Mouse (Mus musculus): ENCODE results near the gene Syngr2. TPM values are rescaled to one million over a fixed set of nuclear protein-coding genes. Genes with fewer than 3 reads are reported as not detected.

The Syngr2 gene
- polyA plus RNA-seq, 1 experiment = 120 TPM

DNA sequence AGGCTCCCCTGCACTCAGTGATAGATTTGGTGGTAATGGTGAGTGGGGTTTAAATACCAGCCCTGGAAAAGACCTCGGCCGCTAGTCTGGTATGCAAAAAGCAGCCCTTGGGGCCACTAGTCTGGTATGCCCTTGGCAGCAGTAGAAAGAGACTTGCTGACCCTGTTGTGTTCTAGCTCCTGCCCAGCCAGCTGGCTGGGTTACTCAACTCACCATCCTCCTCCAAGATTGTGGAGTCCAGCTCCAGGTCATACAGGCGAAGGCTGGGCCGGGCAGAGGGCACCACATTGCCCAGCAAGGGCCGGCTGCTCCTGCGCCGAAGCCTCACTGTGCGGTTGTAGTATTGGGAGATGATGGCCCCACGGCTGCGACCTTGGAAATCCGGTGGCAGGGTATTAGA lies 31.4 kb upstream of the Syngr2 start:
- peaks cover 11% of the 10 kb centered on the region for H3K4me1 ChIP-seq (ENCODE audit: control insufficient read depth, insufficient read depth, low read length)
- no peak overlapping the region for H3K4me3 ChIP-seq (replicated peaks; ENCODE audit: control insufficient read depth, low read depth, low read length)
- peak overlapping the region; percentile 86 for H3K27ac ChIP-seq (ENCODE audit: control insufficient read depth, insufficient read depth, low read depth, low read length, poor library complexity)
- WGBS = 89% methylated on average over 11 of the region's 11 CpGs
- TF ChIP-seq POLR2A (IDR thresholded peaks at IDR 0.05; ENCODE audit: borderline replicate concordance, control insufficient read depth, low read depth, low read length) (no peak), CTCF (IDR thresholded peaks at IDR 0.05; ENCODE audit: control insufficient read depth, insufficient read depth, low read length) (no peak)

DNA sequence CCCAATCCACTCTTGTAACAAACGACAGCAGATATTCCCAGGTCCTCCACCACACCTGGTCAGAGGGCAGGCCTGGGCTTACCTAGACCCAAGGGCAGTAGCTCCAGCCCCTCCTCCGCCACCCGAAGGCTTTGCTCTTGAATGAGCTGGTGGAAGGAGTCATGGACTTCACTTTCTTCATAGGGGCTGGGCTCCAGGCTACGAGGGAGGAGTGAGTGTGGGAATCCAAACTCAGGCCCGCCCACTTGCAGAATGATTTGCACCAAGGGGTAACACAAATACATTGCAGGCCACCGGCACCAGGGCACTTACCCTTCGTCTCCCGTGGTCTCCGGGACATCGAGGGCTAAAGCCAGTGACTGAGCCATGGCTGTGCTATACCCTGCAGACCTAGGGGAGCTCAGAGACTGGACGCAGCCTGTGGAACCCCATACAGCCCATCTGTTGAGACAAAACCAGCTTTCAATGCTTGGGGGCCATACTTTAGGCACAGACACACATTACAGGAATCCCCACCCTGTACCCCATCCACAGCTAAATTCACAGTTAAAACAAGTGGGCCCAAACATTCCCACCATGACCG lies 30.5 kb upstream of the Syngr2 start:
- Histone ChIP-seq H3K4me1 (ENCODE audit: control insufficient read depth, insufficient read depth, low read length) (peaks cover 9% of the 10 kb centered on the region), H3K4me3 (replicated peaks; ENCODE audit: control insufficient read depth, low read depth, low read length) (peak overlapping the region; percentile 91), H3K27ac (ENCODE audit: control insufficient read depth, insufficient read depth, low read depth, low read length, poor library complexity) (peak overlapping the region; percentile 93)
- TF ChIP-seq POLR2A (IDR thresholded peaks at IDR 0.05; ENCODE audit: borderline replicate concordance, control insufficient read depth, low read depth, low read length) (no peak), CTCF (IDR thresholded peaks at IDR 0.05; ENCODE audit: control insufficient read depth, insufficient read depth, low read length) (no peak)
- 21% methylated on average over 12 of the region's 12 CpGs for WGBS

DNA sequence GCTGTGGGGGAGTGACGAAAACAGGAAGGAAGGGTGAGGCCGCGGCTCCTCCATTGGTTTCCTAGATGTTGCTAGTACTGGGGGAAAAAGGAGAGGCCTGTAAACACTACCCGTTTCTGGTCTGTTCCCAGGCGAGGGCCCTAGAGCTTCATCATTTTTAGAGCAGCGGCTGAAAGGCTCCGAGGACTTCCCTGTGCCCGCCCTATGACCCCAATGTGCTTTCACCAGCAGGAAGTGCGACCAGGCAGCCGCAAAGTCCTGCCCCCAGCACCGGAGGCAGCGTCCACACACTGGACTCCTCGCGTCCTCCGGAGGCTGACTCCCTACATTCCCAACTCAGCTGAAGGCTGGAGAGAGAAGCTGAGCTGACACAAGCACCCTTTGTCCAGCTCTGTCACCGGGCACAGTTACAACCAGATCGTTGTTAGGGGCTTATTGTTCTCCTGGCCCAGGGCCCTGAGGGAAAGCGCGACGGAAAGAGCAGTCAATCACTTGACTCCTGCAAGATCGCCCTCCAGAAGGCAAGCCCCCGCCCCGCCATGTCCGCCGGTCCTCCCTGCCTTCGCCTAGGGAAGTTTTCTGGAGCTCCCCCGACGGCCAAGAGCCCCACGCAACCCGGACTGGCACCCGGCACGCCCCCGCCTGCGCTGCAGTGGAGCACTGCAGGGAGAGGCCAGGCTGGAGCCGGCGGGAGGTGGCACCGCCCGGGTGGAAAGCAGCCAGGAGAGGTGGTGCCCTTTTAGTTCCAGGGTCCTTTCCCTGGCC lies 29.9 kb upstream of the Syngr2 start:
- H3K4me1 ChIP-seq (ENCODE audit: control insufficient read depth, insufficient read depth, low read length) = peaks cover 6% of the 10 kb centered on the region; the same call in 1 of the 2 replicates
- peak overlapping the region; percentile 91 for H3K4me3 ChIP-seq (replicated peaks; ENCODE audit: control insufficient read depth, low read depth, low read length)
- TF ChIP-seq POLR2A (IDR thresholded peaks at IDR 0.05; ENCODE audit: borderline replicate concordance, control insufficient read depth, low read depth, low read length) (peak; percentile 79; the same call in 1 of the 2 replicates), CTCF (IDR thresholded peaks at IDR 0.05; ENCODE audit: control insufficient read depth, insufficient read depth, low read length) (peak; percentile 1; the same call in 1 of the 2 replicates)
- peak overlapping the region; percentile 93 for H3K27ac ChIP-seq (ENCODE audit: control insufficient read depth, insufficient read depth, low read depth, low read length, poor library complexity)
- WGBS = under 1% methylated on average over 38 of the region's 38 CpGs

DNA sequence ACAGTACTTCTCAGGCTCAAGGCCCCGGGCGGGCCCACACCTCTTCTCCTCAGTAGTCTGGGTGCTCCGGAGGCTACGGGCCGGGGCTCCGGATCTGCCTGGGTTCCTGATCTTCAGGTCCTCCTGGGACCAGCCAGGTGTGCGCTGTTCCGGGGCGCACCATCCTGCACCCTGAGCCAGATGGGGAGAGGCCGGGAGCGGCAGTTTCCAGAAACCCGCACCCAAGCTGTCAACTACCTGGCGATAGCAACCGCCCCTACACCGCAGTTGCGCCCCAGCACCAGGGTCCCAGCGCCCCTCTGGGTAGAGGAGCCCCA lies 29.3 kb upstream of the Syngr2 start:
- peaks cover 6% of the 10 kb centered on the region; the same call in 1 of the 2 replicates for H3K4me1 ChIP-seq (ENCODE audit: control insufficient read depth, insufficient read depth, low read length)
- peak overlapping the region; percentile 93 for H3K27ac ChIP-seq (ENCODE audit: control insufficient read depth, insufficient read depth, low read depth, low read length, poor library complexity)
- under 1% methylated on average over 17 of the region's 17 CpGs for WGBS
- H3K4me3 ChIP-seq (replicated peaks; ENCODE audit: control insufficient read depth, low read depth, low read length) = peak overlapping the region; percentile 91
- TF ChIP-seq CTCF (IDR thresholded peaks at IDR 0.05; ENCODE audit: control insufficient read depth, insufficient read depth, low read length) = no peak
- no peak for TF ChIP-seq POLR2A (IDR thresholded peaks at IDR 0.05; ENCODE audit: borderline replicate concordance, control insufficient read depth, low read depth, low read length)

DNA sequence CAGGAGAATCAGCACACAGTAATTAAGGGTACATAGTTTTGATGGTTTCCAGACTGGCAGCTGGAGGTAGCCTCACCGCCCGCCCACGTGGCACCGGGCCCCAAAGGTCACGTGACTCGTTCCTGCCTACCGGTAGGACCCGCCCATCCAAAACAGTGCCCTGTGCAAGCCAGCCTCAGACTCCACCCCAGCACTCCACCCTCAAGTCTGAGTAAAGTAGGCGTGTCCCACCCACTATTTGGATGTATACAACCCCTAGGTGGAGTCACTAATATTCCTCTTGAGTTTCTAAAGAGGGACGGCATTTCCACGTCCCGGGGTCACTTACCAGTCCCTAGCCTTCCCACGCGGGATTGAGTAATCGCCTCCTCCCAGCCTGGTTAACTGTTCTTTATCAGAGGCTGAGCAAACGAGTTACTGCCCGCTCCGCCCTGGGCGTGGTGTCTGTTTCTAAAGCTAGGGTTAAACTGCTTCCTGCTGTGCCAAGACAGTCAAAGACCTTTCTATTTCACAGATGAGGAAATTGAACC lies 28.8 kb upstream of the Syngr2 start:
- H3K4me3 ChIP-seq (replicated peaks; ENCODE audit: control insufficient read depth, low read depth, low read length) = peak overlapping the region; percentile 91
- WGBS = under 1% methylated on average over 19 of the region's 19 CpGs
- peak overlapping the region; percentile 93 for H3K27ac ChIP-seq (ENCODE audit: control insufficient read depth, insufficient read depth, low read depth, low read length, poor library complexity)
- peaks cover 6% of the 10 kb centered on the region; the same call in 1 of the 2 replicates for H3K4me1 ChIP-seq (ENCODE audit: control insufficient read depth, insufficient read depth, low read length)
- 0 out of 2 replicates have a peak, but pooled peaks have one; percentile 1 for TF ChIP-seq CTCF (IDR thresholded peaks at IDR 0.05; ENCODE audit: control insufficient read depth, insufficient read depth, low read length)
- TF ChIP-seq POLR2A (IDR thresholded peaks at IDR 0.05; ENCODE audit: borderline replicate concordance, control insufficient read depth, low read depth, low read length) = peak; percentile 70

DNA sequence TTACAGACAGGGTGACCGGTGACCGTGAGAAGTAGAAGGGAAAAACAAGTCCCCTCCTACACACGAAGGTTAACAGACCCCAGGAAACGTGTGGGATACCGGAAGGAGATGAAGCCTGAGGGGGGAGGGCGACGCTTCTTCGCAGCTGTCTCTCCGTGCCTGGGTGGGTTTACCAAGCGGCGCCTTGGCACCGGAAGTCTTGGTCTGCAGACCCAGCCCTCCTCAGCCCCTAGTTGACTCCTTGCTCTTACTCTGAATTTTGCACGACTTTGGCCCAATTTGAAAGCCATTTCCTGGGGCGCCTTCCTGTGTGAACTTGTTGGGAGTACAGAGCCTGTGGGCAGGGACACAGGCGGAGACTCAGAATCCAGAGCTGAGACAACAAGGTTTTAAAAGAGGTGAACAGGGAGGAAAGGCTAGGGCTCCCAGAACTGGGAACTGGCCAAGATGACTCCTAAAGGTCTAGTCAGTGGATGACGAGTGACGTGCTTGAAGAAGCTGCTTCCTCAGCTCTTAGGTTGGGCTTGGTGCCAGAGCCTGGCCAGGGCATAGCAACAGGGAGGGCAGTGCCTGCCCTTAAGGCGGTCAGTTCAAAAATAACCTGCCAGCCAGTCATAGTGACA lies 28.2 kb upstream of the Syngr2 start:
- WGBS = under 1% methylated on average over 18 of the region's 18 CpGs
- TF ChIP-seq POLR2A (IDR thresholded peaks at IDR 0.05; ENCODE audit: borderline replicate concordance, control insufficient read depth, low read depth, low read length) (no peak; the same call in 1 of the 2 replicates), CTCF (IDR thresholded peaks at IDR 0.05; ENCODE audit: control insufficient read depth, insufficient read depth, low read length) (no peak)
- peaks cover 4% of the 10 kb centered on the region; the same call in 1 of the 2 replicates for H3K4me1 ChIP-seq (ENCODE audit: control insufficient read depth, insufficient read depth, low read length)
- H3K4me3 ChIP-seq (replicated peaks; ENCODE audit: control insufficient read depth, low read depth, low read length) = peak overlapping the region; percentile 91
- H3K27ac ChIP-seq (ENCODE audit: control insufficient read depth, insufficient read depth, low read depth, low read length, poor library complexity) = peak overlapping the region; percentile 93

DNA sequence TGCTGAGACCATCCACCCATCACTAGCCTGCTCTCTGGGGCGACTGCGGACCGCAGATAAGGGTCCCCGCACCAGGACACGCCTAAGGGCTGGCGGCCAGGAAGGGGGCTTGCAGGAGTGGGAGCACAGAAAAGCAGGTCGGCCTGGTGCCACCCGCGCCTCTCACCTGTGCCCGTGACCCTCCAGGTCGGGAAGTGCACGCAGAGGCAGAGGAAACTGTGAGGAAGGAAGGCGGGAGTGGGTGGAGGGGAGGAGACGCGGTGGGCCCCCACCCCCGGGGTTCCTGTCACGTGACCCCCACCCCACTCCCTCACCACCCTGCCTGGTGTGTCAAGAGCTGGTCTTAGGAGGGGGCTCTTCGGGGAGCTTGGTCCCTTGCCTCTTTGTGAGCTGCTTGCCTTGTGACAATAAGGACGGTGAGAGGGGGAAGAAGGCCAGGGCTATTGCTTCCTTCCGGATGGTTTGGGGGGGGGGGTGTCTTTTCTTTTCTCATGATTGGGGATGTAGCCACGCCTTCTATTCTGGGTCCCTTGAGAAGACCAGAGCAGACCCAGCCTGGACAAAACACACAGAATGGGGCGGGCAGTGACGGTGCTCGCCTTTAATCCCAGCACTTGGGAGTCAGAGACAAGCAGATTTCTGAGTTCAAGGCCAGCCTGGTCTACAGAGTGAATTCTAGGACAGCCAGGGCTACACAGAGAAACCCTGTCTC lies 27.3 kb upstream of the Syngr2 start, which contains the start of the genes Tmc8 and Tmc6:
Gene Tmc8, plus strand, starts transcription at position 84 of the 712 bp plus-strand sequence.
Gene Tmc6, minus strand, starts transcription at position 206 of the 712 bp plus-strand sequence.
- no peak for TF ChIP-seq CTCF (IDR thresholded peaks at IDR 0.05; ENCODE audit: control insufficient read depth, insufficient read depth, low read length)
- peak; percentile 92; the same call in 1 of the 2 replicates for TF ChIP-seq POLR2A (IDR thresholded peaks at IDR 0.05; ENCODE audit: borderline replicate concordance, control insufficient read depth, low read depth, low read length)
- Histone ChIP-seq H3K4me3 (replicated peaks; ENCODE audit: control insufficient read depth, low read depth, low read length) (peak within 1 kb of the TSS; percentile 91), H3K27ac (ENCODE audit: control insufficient read depth, insufficient read depth, low read depth, low read length, poor library complexity) (peak within 1 kb of the TSS; percentile 93), H3K4me1 (ENCODE audit: control insufficient read depth, insufficient read depth, low read length) (peaks cover 2% of the 10 kb centered on the region; the same call in 1 of the 2 replicates)
- under 1% methylated on average over 24 of the region's 24 CpGs for whole genome bisulfite sequencing
